Mouse (Mus musculus) forebrain, embryonic 15.5 days (tissue): ENCODE measurements around the gene Serpina11. TPM values are rescaled to one million over a fixed set of nuclear protein-coding genes. Genes with fewer than 3 reads are reported as not detected.

Experiments used
- ATAC-seq: fragments of 200-750 bp; cut with Nextera tagmentation; replicated peaks from 2 replicates; pipeline ENCODE4 v1.8.0; 2017; ENCODE audit warnings: mild to moderate bottlenecking, moderate TSS enrichment, moderate library complexity
- H3K27ac ChIP-seq: fragments of 300-500 bp; sonication (generic); replicated peaks from 2 replicates; pipeline ENCODE4 v1.5.1; 2015; ENCODE audit warnings: mild to moderate bottlenecking, inconsistent platforms
- H3K27me3 ChIP-seq: fragments of 300-500 bp; sonication (generic); 2 replicates; pipeline ENCODE4 v1.6.1; 2015; ENCODE audit warnings: inconsistent platforms
- H3K36me3 ChIP-seq: fragments of 300-500 bp; sonication (generic); 2 replicates; pipeline ENCODE4 v1.6.1; 2015; ENCODE audit warnings: mild to moderate bottlenecking, inconsistent platforms
- H3K4me1 ChIP-seq: fragments of 300-500 bp; sonication (generic); 2 replicates; pipeline ENCODE4 v1.6.1; 2015; ENCODE audit warnings: inconsistent platforms
- H3K4me2 ChIP-seq: fragments of 300-500 bp; sonication (generic); replicated peaks from 2 replicates; pipeline ENCODE4 v1.6.1; 2015; ENCODE audit warnings: mild to moderate bottlenecking, inconsistent platforms
- H3K4me3 ChIP-seq: fragments of 300-500 bp; sonication (generic); 2 replicates; pipeline ENCODE4 v1.5.1; 2015; ENCODE audit warnings: mild to moderate bottlenecking, inconsistent platforms
- H3K9ac ChIP-seq: fragments of 300-500 bp; sonication (generic); replicated peaks from 2 replicates; pipeline ENCODE4 v1.6.1; 2015; ENCODE audit warnings: mild to moderate bottlenecking, inconsistent platforms
- H3K9me3 ChIP-seq: fragments of 300-500 bp; sonication (generic); 2 replicates; pipeline ENCODE4 v1.6.1; 2016; ENCODE audit warnings: inconsistent platforms
- WGBS: fragments of 180-500 bp; shearing (Covaris S2); methylation state at CpG from one replicate; pipeline ENCODE4 v1.1.7; 2015; ENCODE audit warnings: mixed read lengths; 5-methylcytosine and 5-hydroxymethylcytosine counted together
- polyA plus RNA-seq: library from polyadenylated mRNA; unstranded; fragments of >200 nt; fragmentation: Nextera tagmentation; extraction: Ambion mirVana; gene quantifications from 2 replicates; pipeline ENCODE4 v1.2.1, GENCODE M21; 2015

The Serpina11 gene
- polyA plus RNA-seq = not detected in 2 replicates

DNA sequence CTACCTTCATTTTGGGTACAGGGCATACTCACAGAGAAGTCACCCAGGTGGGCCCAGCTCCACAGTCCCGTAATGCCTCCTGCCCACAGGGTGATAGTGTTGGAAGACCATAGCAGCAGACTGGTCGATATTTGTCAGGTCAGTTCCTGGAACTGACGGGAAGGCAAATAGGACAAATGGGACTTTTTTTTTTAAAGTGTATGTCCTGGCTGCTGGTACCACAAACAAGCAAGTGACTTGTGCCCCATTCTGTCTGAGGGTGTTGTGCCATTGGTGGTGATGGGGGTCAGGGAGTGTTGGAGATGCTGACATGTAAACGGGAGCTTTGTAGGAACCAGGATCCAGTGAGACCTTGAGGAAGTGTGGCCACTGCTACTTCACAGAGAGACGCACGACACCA lies at the start of gene Serpina11:
TSS of gene Serpina11 (minus strand) at position 101 of the 400 bp plus-strand sequence.
- no peak for ATAC-seq
- 94% methylated on average over 6 of the region's 6 CpGs for whole genome bisulfite sequencing

DNA sequence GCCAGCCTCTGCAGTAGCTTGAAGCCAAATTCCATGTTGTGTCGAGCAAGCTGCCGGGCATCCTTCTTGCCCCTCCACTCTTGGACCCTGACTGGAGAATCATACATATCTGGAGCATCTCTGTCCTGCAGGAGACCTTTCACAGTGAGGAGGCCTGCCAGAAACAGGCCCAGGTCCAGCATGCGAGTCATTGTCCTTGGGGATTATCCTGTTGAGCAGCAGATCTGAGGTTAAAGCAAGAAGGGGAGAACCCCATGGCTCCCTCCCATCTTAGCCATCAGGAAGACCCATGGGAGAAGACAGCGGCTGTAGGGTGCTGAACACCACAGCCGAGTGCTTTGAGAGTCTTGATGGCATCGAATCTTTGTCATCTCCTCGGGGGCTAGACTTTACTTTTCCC lies 48.4 kb upstream of the Serpina11 start:
- H3K4me2 ChIP-seq = no peak overlapping the region
- no peaks in the 10 kb centered on the region for H3K27me3 ChIP-seq
- H3K36me3 ChIP-seq = no peaks in the 10 kb centered on the region
- 95% methylated on average over 7 of the region's 7 CpGs for WGBS
- no peaks in the 10 kb centered on the region for H3K4me1 ChIP-seq
- no peak overlapping the region for H3K4me3 ChIP-seq
- no peak for ATAC-seq
- H3K9me3 ChIP-seq = no peaks in the 10 kb centered on the region
- no peak overlapping the region for H3K9ac ChIP-seq
- H3K27ac ChIP-seq = no peak overlapping the region

More for the DNA sequence above, at the start of gene Serpina11:
- Histone ChIP-seq H3K36me3 (no peaks in the 10 kb centered on the region), H3K27me3 (no peaks in the 10 kb centered on the region), H3K27ac (no peak within 1 kb of the TSS), H3K4me3 (no peak within 1 kb of the TSS), H3K4me2 (no peak within 1 kb of the TSS), H3K4me1 (no peaks in the 10 kb centered on the region), H3K9ac (no peak within 1 kb of the TSS), H3K9me3 (no peaks in the 10 kb centered on the region)

DNA sequence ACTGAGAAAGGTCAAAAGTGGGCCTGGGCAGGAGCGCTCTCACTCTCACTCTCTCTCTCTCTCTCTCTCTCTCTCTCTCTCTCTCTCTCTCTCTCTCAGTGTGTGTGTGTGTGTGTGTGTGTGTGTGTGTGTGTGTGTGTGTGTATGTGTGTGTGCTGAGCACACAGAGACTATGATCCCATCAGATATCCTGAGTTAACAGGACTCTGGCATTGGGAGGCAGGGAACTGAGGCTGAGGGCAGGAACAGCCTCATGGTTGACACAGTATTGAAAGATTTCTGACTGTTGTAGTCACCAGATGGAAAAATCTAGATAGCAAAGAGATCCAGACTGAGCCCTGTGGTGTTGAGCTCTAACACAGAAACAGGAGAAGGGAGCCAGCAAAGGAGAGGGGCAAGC lies 44.0 kb upstream of the Serpina11 start:
- H3K4me1 ChIP-seq = no peaks in the 10 kb centered on the region
- H3K27me3 ChIP-seq = no peaks in the 10 kb centered on the region
- no peak overlapping the region for H3K9ac ChIP-seq
- H3K4me3 ChIP-seq = no peak overlapping the region
- no peaks in the 10 kb centered on the region for H3K36me3 ChIP-seq
- ATAC-seq = no peak
- no peaks in the 10 kb centered on the region for H3K9me3 ChIP-seq
- no peak overlapping the region for H3K4me2 ChIP-seq
- no peak overlapping the region for H3K27ac ChIP-seq
- WGBS = 100% methylated on average over 1 of the region's 1 CpGs

DNA sequence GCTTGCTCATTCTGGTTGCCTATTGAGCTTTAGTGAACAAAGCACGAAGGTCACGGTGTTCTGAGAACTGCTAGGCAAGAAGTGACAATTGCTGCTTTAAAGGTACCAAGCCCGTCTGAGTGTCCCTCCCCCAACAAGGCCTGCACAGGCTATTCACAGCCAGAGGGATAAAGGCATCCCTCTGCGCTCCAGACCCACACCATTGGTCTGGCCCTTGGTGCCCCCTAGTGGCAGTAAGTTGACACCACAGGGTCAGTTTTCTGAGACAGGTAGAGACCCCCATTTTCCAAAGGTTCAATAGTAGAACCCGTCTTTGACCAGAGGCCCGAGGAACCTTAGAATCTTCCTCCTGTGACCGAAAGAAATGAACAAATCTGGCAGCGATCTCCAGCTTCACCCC lies 40.2 kb upstream of the Serpina11 start:
- no peaks in the 10 kb centered on the region for H3K4me1 ChIP-seq
- ATAC-seq = no peak
- no peak overlapping the region for H3K9ac ChIP-seq
- H3K36me3 ChIP-seq = no peaks in the 10 kb centered on the region
- H3K27ac ChIP-seq = no peak overlapping the region
- H3K9me3 ChIP-seq = no peaks in the 10 kb centered on the region
- H3K4me3 ChIP-seq = no peak overlapping the region
- WGBS = 40% methylated on average over 8 of the region's 8 CpGs
- H3K4me2 ChIP-seq = no peak overlapping the region
- no peaks in the 10 kb centered on the region for H3K27me3 ChIP-seq

DNA sequence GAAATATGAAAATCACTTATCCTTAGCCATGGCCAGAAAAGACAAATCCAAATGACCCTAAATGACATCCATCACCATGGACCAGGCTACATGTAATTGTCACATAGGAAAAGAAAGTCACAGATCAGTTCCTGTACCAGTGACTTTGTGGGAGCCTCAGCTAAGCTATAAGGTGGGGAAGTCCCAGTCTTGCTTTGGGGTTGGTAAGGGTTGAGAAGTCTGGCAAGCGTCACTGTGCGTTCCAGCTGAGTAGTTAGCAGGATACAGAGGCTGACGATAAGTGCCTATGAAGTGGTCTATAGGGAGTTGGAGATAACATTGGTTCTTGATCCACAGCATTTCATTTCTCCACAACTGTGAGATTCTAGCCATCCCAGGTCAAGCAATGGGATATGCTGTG lies 25.5 kb upstream of the Serpina11 start:
- H3K27me3 ChIP-seq = no peaks in the 10 kb centered on the region
- H3K27ac ChIP-seq = no peak overlapping the region
- H3K36me3 ChIP-seq = no peaks in the 10 kb centered on the region
- H3K9me3 ChIP-seq = no peaks in the 10 kb centered on the region
- no peak overlapping the region for H3K9ac ChIP-seq
- no peak for ATAC-seq
- WGBS = 89% methylated on average over 3 of the region's 3 CpGs
- no peak overlapping the region for H3K4me3 ChIP-seq
- no peaks in the 10 kb centered on the region for H3K4me1 ChIP-seq
- H3K4me2 ChIP-seq = no peak overlapping the region

DNA sequence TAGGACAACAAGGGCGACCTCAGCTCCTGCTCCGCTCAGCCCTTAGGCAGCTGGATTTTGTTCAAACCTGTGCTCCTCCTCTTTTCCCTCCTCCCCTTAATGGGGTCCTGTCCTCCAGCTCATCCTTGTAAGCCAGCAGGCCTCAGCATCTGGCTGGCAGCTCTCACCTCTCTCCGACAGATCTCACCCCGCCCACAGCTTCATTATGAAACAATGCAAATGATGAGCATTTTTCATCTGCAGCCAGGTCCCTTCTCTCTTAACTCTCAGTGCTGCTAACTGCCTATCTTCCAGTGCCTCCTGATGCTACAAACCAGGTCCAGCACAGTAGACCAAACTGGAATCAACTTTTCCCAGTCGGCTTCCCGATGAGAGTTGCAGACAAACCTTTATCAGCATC lies 23.9 kb upstream of the Serpina11 start, which contains the start of gene Serpina9:
TSS of gene Serpina9 (minus strand) at position 136 of the 400 bp plus-strand sequence.
- H3K4me2 ChIP-seq = no peak within 1 kb of the TSS
- no peak for ATAC-seq
- no peaks in the 10 kb centered on the region for H3K9me3 ChIP-seq
- no peak within 1 kb of the TSS for H3K9ac ChIP-seq
- no peaks in the 10 kb centered on the region for H3K27me3 ChIP-seq
- no peak within 1 kb of the TSS for H3K4me3 ChIP-seq
- 90% methylated on average over 6 of the region's 6 CpGs for WGBS
- no peak within 1 kb of the TSS for H3K27ac ChIP-seq
- no peaks in the 10 kb centered on the region for H3K36me3 ChIP-seq
- H3K4me1 ChIP-seq = no peaks in the 10 kb centered on the region

DNA sequence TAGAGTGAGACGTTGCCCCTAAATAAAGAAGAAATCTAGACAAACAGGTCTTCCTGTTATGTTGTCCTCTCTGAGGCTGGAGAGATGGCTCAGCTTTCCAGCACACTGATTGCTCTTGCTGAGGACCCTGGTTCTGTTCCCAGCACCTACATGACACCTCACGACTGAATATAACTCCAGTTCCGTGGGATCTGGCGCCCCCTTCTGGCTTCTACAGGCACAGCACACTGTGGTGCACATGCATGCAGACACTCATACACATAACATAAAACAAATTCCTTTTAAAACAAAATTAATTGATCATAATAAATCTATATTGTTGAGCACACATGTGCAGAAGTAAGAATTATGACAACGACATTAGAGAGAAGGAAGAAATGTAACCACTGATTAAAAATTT lies 14.9 kb upstream of the Serpina11 start:
- Histone ChIP-seq H3K36me3 (no peaks in the 10 kb centered on the region), H3K4me1 (no peaks in the 10 kb centered on the region), H3K4me2 (no peak overlapping the region), H3K9me3 (no peaks in the 10 kb centered on the region), H3K27ac (no peak overlapping the region), H3K4me3 (no peak overlapping the region), H3K27me3 (no peaks in the 10 kb centered on the region), H3K9ac (no peak overlapping the region)
- no peak for ATAC-seq
- 84% methylated on average over 5 of the region's 5 CpGs for WGBS

DNA sequence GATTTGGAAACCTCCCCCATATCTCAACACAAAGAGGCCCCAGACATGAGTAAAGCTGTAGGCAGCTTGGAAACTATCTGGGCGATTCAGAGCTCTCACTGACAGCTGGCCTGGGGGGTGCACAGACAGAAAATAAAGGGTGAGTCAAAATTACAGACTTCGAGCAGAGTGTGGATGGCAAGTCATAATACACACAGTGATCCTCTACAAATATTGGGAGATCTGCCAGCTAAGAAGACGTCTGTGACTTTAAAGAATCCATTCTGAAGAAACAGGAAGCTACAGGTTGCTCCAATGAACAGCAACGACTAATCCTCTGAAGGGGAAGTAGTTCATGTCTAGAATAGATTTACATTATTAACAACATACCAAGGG lies 13.5 kb upstream of the Serpina11 start:
- no peak for ATAC-seq
- no peak overlapping the region for H3K9ac ChIP-seq
- H3K4me2 ChIP-seq = no peak overlapping the region
- no peak overlapping the region for H3K4me3 ChIP-seq
- no peaks in the 10 kb centered on the region for H3K9me3 ChIP-seq
- H3K36me3 ChIP-seq = no peaks in the 10 kb centered on the region
- WGBS = 65% methylated on average over 4 of the region's 4 CpGs
- no peaks in the 10 kb centered on the region for H3K27me3 ChIP-seq
- H3K4me1 ChIP-seq = no peaks in the 10 kb centered on the region
- no peak overlapping the region for H3K27ac ChIP-seq

DNA sequence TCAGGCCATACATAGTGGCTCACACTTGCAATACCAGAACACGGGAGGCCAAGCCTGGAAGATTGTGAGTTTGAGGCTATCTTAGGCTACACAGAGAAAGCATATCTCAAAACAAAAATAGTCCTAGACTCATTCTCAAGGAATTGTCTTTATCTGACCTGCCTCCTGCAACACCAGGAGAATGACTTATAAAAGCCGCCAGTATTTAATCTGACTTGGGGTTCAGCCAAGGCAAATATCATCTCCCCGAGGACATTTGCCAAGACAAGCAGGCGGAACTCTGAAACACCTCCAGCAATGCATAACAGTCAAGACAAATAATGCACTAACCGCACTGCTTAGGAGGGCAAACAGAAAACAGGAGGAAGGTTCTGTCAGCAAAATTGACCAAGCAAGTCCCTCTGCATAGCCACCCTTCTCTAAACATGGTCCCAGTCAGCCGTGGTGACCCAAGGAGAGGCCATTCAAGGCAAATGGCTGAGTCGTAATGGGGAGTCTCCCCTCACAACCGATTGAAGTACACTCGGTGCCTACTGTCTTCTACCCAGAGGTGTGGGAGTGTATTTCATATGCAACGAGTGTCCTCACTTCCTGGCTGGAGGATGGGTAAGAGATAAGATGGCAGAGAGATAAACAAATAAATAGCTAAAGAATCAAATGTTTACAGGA lies 12.9 kb upstream of the Serpina11 start:
- WGBS = 82% methylated on average over 10 of the region's 10 CpGs
- Histone ChIP-seq H3K4me1 (no peaks in the 10 kb centered on the region), H3K4me2 (no peak overlapping the region), H3K27ac (no peak overlapping the region), H3K9ac (no peak overlapping the region), H3K27me3 (no peaks in the 10 kb centered on the region), H3K36me3 (no peaks in the 10 kb centered on the region), H3K9me3 (no peaks in the 10 kb centered on the region), H3K4me3 (no peak overlapping the region)
- no peak for ATAC-seq

DNA sequence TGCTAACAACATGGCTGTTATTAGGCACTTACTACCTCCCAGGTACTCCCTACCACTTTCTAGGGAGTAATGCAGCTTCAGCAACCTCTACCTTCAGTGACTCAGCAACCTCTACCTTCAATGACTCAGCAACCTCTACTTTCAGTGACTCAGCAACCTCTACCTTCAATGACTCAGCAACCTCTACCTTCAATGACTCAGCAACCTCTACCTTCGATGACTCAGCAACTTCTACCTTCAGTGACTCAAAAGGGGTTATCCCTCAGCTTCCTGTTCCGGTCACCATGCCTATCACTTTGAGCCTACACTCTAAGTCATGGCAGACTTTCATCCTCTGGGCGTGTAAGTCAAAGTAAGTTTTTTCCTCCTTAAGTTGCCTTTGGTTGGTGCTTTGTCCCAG lies 10.8 kb upstream of the Serpina11 start:
- Histone ChIP-seq H3K36me3 (no peaks in the 10 kb centered on the region), H3K9me3 (no peaks in the 10 kb centered on the region), H3K27ac (no peak overlapping the region), H3K27me3 (no peaks in the 10 kb centered on the region), H3K4me2 (no peak overlapping the region), H3K4me3 (no peak overlapping the region), H3K4me1 (no peaks in the 10 kb centered on the region), H3K9ac (no peak overlapping the region)
- ATAC-seq = no peak
- WGBS = 94% methylated on average over 3 of the region's 3 CpGs

DNA sequence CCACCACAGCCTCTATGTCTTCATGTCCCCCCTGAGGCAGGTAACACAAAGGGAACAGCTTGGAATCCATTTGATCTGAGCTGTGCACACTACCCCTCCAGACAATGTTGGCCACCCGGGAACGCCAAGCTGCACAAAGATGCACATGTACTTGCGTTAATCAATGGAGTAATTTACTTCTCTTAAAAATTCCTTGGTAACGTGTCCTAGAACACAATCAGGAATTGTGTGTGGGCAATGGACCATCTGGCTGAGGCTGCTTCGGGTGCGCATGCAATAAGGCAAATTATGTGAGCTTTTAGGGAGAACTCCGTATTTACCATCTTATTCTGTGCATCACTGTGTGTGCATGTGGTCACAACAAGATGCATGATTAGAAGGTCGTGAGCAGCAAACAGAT lies 9.9 kb upstream of the Serpina11 start:
- H3K27ac ChIP-seq = no peak overlapping the region
- H3K36me3 ChIP-seq = no peaks in the 10 kb centered on the region
- no peak overlapping the region for H3K9ac ChIP-seq
- 60% methylated on average over 8 of the region's 8 CpGs for WGBS
- no peaks in the 10 kb centered on the region for H3K9me3 ChIP-seq
- H3K4me2 ChIP-seq = no peak overlapping the region
- H3K27me3 ChIP-seq = no peaks in the 10 kb centered on the region
- H3K4me1 ChIP-seq = no peaks in the 10 kb centered on the region
- no peak for ATAC-seq
- H3K4me3 ChIP-seq = no peak overlapping the region

DNA sequence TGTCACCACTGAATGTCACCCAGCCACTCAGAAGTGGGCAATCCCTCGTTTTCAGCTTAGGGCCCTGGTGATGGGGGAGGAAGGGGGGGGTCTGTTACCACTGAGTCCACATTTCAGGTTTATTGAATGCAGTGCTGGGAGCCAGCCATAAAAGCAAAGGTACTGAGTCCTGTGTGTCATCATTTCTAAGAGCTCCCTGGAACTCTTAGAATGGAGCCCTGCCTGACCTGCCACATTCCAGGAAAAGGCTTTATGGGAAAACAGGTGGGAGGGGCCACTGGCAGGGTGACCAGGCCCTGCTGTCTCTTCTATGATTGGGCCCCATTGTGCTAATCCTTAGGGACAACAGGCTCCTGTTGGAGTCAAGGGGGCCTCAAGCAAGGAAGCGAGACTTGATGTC lies 6.8 kb upstream of the Serpina11 start:
- ATAC-seq = no peak
- H3K36me3 ChIP-seq = no peaks in the 10 kb centered on the region
- no peak overlapping the region for H3K9ac ChIP-seq
- H3K4me2 ChIP-seq = no peak overlapping the region
- no peaks in the 10 kb centered on the region for H3K27me3 ChIP-seq
- H3K9me3 ChIP-seq = no peaks in the 10 kb centered on the region
- no peak overlapping the region for H3K27ac ChIP-seq
- no peak overlapping the region for H3K4me3 ChIP-seq
- 59% methylated on average over 2 of the region's 2 CpGs for WGBS
- no peaks in the 10 kb centered on the region for H3K4me1 ChIP-seq
